Mouse (Mus musculus) ovary, postnatal 10 days (tissue): ENCODE results near the gene Fshr.

ENCODE experiments used
- DNase-seq: peaks from one replicate; pipeline ENCODE4 v3.0.0; 2022; ENCODE audit warnings: low spot score

The Fshr gene

GRCm38 (mm10) chr17:89032981-89033380 lies 167.5 kb downstream of the Fshr start:
- no peak for DNase-seq

- no peak for DNase-seq
Observed at GRCm38 (mm10) chr17:89019518-89019917, 181.0 kb downstream of the Fshr start.

- no peak for DNase-seq
Observed at GRCm38 (mm10) chr17:89017002-89017401, 183.5 kb downstream of the Fshr start.

- DNase-seq = no peak
Observed at GRCm38 (mm10) chr17:89013691-89014090, 186.8 kb downstream of the Fshr start.

- DNase-seq = no peak
Observed at GRCm38 (mm10) chr17:89009117-89009516, 191.4 kb downstream of the Fshr start.

GRCm38 (mm10) chr17:89008680-89009079 lies 191.8 kb downstream of the Fshr start:
- DNase-seq = no peak

GRCm38 (mm10) chr17:89005959-89006358 lies 194.5 kb downstream of the Fshr start:
- DNase-seq = no peak

- DNase-seq = no peak
Observed at GRCm38 (mm10) chr17:88999907-89000306, 200.6 kb downstream of the Fshr start.

GRCm38 (mm10) chr17:88998243-88998642 lies 202.2 kb downstream of the Fshr start:
- DNase-seq = no peak

GRCm38 (mm10) chr17:88991238-88991637 lies 209.2 kb downstream of the Fshr start:
- no peak for DNase-seq

- no peak for DNase-seq
Observed at GRCm38 (mm10) chr17:88980708-88981355, 219.6 kb downstream of the Fshr start.

GRCm38 (mm10) chr17:88974538-88974937 lies 225.9 kb downstream of the Fshr start:
- no peak for DNase-seq

- no peak for DNase-seq
Observed at GRCm38 (mm10) chr17:88966028-88966427, 234.4 kb downstream of the Fshr start.

- DNase-seq = no peak
Observed at GRCm38 (mm10) chr17:88954011-88954410, 246.5 kb downstream of the Fshr start.

GRCm38 (mm10) chr17:88938153-88938681 lies 262.3 kb downstream of the Fshr start:
- DNase-seq = no peak

GRCm38 (mm10) chr17:88937341-88938152 lies 262.9 kb downstream of the Fshr start:
- DNase-seq = no peak

- DNase-seq = no peak
Observed at GRCm38 (mm10) chr17:88936941-88937340, 263.5 kb downstream of the Fshr start.
